In the genomic region with DNA sequence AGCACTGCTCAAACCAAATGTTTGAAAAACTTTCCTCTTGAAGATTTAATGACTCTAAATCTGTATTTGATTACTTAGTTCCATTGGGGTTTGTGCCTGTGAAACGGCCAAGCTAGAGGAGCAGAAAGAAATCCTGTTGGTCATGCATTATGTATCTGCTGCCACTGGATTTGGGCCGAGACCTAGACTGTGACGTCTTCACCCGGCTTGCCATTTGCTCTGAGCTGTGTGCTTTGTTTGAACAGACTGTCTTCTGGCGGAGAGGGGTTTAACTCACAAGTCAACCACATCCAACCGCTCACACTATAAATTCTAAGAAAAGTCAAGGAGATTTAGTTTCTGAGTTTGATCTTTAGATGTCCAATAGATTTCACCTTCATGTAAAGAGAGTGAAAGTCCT, we compare ENCODE assay signal across 14 mouse cellular contexts.
DNase-seq lines count a peak whose midpoint lies in the region; ATAC-seq lines count a peak whose summit lies in the region.
"Had no signal": no experiment of that assay in that cellular context is flagged by ENCODE, and none has a peak within 500 bp of the region (broad histone marks: within the 10 kb centered on the region; RNA-seq: fewer than 3 reads in every experiment).

No protein-coding gene starts in this region.

- no peak overlapping the region for H3K4me2 ChIP-seq in embryonic facial prominence, embryonic 11.5 days (ENCODE audit: low read depth, low read length)
- H3K4me2 ChIP-seq: heart, embryonic 13.5 days; liver, embryonic 13.5 days had no signal

- H3K27ac ChIP-seq in embryonic facial prominence, embryonic 11.5 days (replicated peaks; ENCODE audit: low read depth, low read length): no peak overlapping the region
- H3K27ac ChIP-seq: heart, embryonic 13.5 days; hindbrain, embryonic 10.5 days; liver, embryonic 13.5 days; macrophage had no signal

- 53% methylated on average over 6 of the region's 6 CpGs for WGBS in embryonic facial prominence, embryonic 11.5 days

- H3K27me3 ChIP-seq in embryonic facial prominence, embryonic 11.5 days (ENCODE audit: control insufficient read depth, insufficient read depth, low read length): no peaks in the 10 kb centered on the region
- H3K27me3 ChIP-seq: heart, embryonic 13.5 days; liver, embryonic 13.5 days had no signal

- no peak overlapping the region for H3K4me3 ChIP-seq in embryonic facial prominence, embryonic 11.5 days (ENCODE audit: low read depth, low read length)
- H3K4me3 ChIP-seq: heart, embryonic 13.5 days; hindbrain, embryonic 10.5 days; liver, embryonic 13.5 days had no signal

- no peaks in the 10 kb centered on the region for H3K9me3 ChIP-seq in embryonic facial prominence, embryonic 11.5 days (replicated peaks; ENCODE audit: control insufficient read depth, low read length)
- H3K9me3 ChIP-seq: heart, embryonic 13.5 days; hindbrain, embryonic 10.5 days; liver, embryonic 13.5 days had no signal

- H3K36me3 ChIP-seq in embryonic facial prominence, embryonic 11.5 days (replicated peaks; ENCODE audit: control insufficient read depth, insufficient read depth, low read depth, low read length): no peaks in the 10 kb centered on the region
- H3K36me3 ChIP-seq: heart, embryonic 13.5 days; hindbrain, embryonic 10.5 days; liver, embryonic 13.5 days had no signal

- H3K4me1 ChIP-seq in embryonic facial prominence, embryonic 11.5 days (ENCODE audit: control insufficient read depth, insufficient read depth, low read length): no peaks in the 10 kb centered on the region
- H3K4me1 ChIP-seq: heart, embryonic 13.5 days; hindbrain, embryonic 10.5 days; liver, embryonic 13.5 days had no signal

- ATAC-seq in embryonic facial prominence, embryonic 11.5 days (replicated peaks; ENCODE audit: insufficient number of reproducible peaks, low FRiP score, low TSS enrichment, low read depth): no peak

- DNase-seq in heart, adult 11 months: peak; percentile 23
- no peak for DNase-seq in heart, postnatal 4 days
- peak; percentile 8 for DNase-seq in NIH3T3 (ENCODE audit: low read depth)
- peak; percentile 5 for DNase-seq in embryonic facial prominence, embryonic 11.5 days (ENCODE audit: low spot score)
- DNase-seq in hindlimb bud, embryonic 11.5 days (ENCODE audit: extremely low spot score, low read depth, low spot score): peak; percentile 8
- no peak for DNase-seq in layer of hippocampus, adult 11-12 months (ENCODE audit: low spot score)
- DNase-seq in lung, postnatal 10 days: no peak
- DNase-seq in adrenal gland, adult 8-10 months: no peak
- DNase-seq: adrenal gland, postnatal 25 days; kidney, adult 11 months; liver, embryonic 13.5 days had no signal

- no peak overlapping the region for H3K9ac ChIP-seq in embryonic facial prominence, embryonic 11.5 days (replicated peaks; ENCODE audit: low read length)
- H3K9ac ChIP-seq: heart, embryonic 13.5 days; liver, embryonic 13.5 days had no signal

Comparison
In these comparisons a context has a peak if more than half of its experiments do, and no peak if none do; other contexts are left out.
1. DNase-seq: peak in heart, adult 11 months (single experiment), NIH3T3 (single experiment), embryonic facial prominence, embryonic 11.5 days (single experiment) and hindlimb bud, embryonic 11.5 days (single experiment); none in heart, postnatal 4 days (single experiment), layer of hippocampus, adult 11-12 months (single experiment), lung, postnatal 10 days (single experiment) and adrenal gland, adult 8-10 months (single experiment).